19 mouse cellular contexts compared by ENCODE assay signal in genomic region chr2:132518021-132518901, GRCm38 (mm10).
DNase-seq lines count a peak whose midpoint lies in the region; ATAC-seq lines count a peak whose summit lies in the region.
"Had no signal": no experiment of that assay in that cellular context is flagged by ENCODE, and none has a peak within 500 bp of the region (broad histone marks: within the 10 kb centered on the region; RNA-seq: fewer than 3 reads in every experiment).

No protein-coding gene starts in this region.

- H3K4me3 ChIP-seq in heart, embryonic 15.5 days = no peak overlapping the region
- no peak overlapping the region for H3K4me3 ChIP-seq in midbrain, embryonic 11.5 days (ENCODE audit: low read depth, low read length)
- H3K4me3 ChIP-seq in midbrain, embryonic 16.5 days (ENCODE audit: low read depth, low read length) = no peak overlapping the region
- H3K4me3 ChIP-seq in liver, embryonic 12.5 days = no peak overlapping the region
- no peak overlapping the region for H3K4me3 ChIP-seq in stomach, embryonic 14.5 days (ENCODE audit: low read depth, low read length)
- no peak overlapping the region for H3K4me3 ChIP-seq in kidney, embryonic 16.5 days (ENCODE audit: low read length)
- H3K4me3 ChIP-seq: embryonic facial prominence, embryonic 10.5 days; erythroblast, embryonic 14.5 days; gastrocnemius, adult 2 months had no signal

- no peaks in the 10 kb centered on the region for H3K27me3 ChIP-seq in heart, embryonic 15.5 days
- H3K27me3 ChIP-seq in midbrain, embryonic 11.5 days (ENCODE audit: control insufficient read depth, insufficient read depth, low read length) = no peaks in the 10 kb centered on the region
- no peaks in the 10 kb centered on the region for H3K27me3 ChIP-seq in midbrain, embryonic 16.5 days (ENCODE audit: control insufficient read depth, insufficient read depth, low read depth, low read length)
- 0 out of 2 replicates have a peak, but pooled peaks cover 14% of the 10 kb centered on the region for H3K27me3 ChIP-seq in liver, embryonic 12.5 days (replicated peaks)
- no peaks in the 10 kb centered on the region for H3K27me3 ChIP-seq in stomach, embryonic 14.5 days (ENCODE audit: control insufficient read depth, insufficient read depth, low read length)
- H3K27me3 ChIP-seq in kidney, embryonic 16.5 days (ENCODE audit: insufficient read depth, low read length) = no peaks in the 10 kb centered on the region

- peaks cover 7% of the 10 kb centered on the region; the same call in 1 of the 2 replicates for H3K4me1 ChIP-seq in heart, embryonic 15.5 days (replicated peaks)
- no peaks in the 10 kb centered on the region for H3K4me1 ChIP-seq in midbrain, embryonic 11.5 days (ENCODE audit: control insufficient read depth, insufficient read depth, low read length)
- no peaks in the 10 kb centered on the region; the same call in 1 of the 2 replicates for H3K4me1 ChIP-seq in midbrain, embryonic 16.5 days (ENCODE audit: control insufficient read depth, insufficient read depth, low read length)
- peaks cover 25% of the 10 kb centered on the region for H3K4me1 ChIP-seq in liver, embryonic 12.5 days
- no peaks in the 10 kb centered on the region for H3K4me1 ChIP-seq in stomach, embryonic 14.5 days (ENCODE audit: control insufficient read depth, insufficient read depth, low read length)
- H3K4me1 ChIP-seq in kidney, embryonic 16.5 days (ENCODE audit: insufficient read depth, low read length) = no peaks in the 10 kb centered on the region

- DNase-seq in heart, postnatal 10 days = no peak
- peak; percentile 73 for DNase-seq in midbrain, embryonic 11.5 days (ENCODE audit: low spot score, missing footprints)
- DNase-seq: adrenal gland, postnatal 36 days; cerebellum, postnatal 14 days; forebrain, postnatal 0 days; gastrocnemius, adult 2 months; kidney, adult 9 months; lung, adult 18-20 months; right cerebral cortex, postnatal 4 days had no signal

- 38% methylated on average over 18 of the region's 18 CpGs for WGBS in heart, embryonic 15.5 days
- 71% methylated on average over 18 of the region's 18 CpGs for WGBS in midbrain, embryonic 11.5 days
- 64% methylated on average over 18 of the region's 18 CpGs for WGBS in midbrain, embryonic 16.5 days
- 36% methylated on average over 18 of the region's 18 CpGs for WGBS in liver, embryonic 12.5 days (ENCODE audit: insufficient replicate concordance)
- 54% methylated on average over 18 of the region's 18 CpGs for whole genome bisulfite sequencing in stomach, embryonic 14.5 days
- 60% methylated on average over 18 of the region's 18 CpGs for WGBS in kidney, embryonic 16.5 days

- H3K27ac ChIP-seq in heart, embryonic 15.5 days = no peak overlapping the region
- no peak overlapping the region for H3K27ac ChIP-seq in midbrain, embryonic 11.5 days (ENCODE audit: low read depth, low read length)
- H3K27ac ChIP-seq in midbrain, embryonic 16.5 days (ENCODE audit: low read length) = no peak overlapping the region
- no peak overlapping the region for H3K27ac ChIP-seq in liver, embryonic 12.5 days
- no peak overlapping the region for H3K27ac ChIP-seq in stomach, embryonic 14.5 days (ENCODE audit: low read length)
- H3K27ac ChIP-seq in kidney, embryonic 16.5 days (ENCODE audit: low read length) = no peak overlapping the region
- H3K27ac ChIP-seq: embryonic facial prominence, embryonic 10.5 days; gastrocnemius, adult 2 months; macrophage had no signal

- 0 out of 2 replicates have a peak overlapping the region, but pooled peaks have one; percentile 5 for H3K4me2 ChIP-seq in heart, embryonic 15.5 days
- no peak overlapping the region for H3K4me2 ChIP-seq in midbrain, embryonic 11.5 days
- H3K4me2 ChIP-seq in midbrain, embryonic 16.5 days (ENCODE audit: low read length) = no peak overlapping the region
- H3K4me2 ChIP-seq in liver, embryonic 12.5 days = no peak overlapping the region
- no peak overlapping the region for H3K4me2 ChIP-seq in stomach, embryonic 14.5 days (replicated peaks; ENCODE audit: low read depth, low read length)
- H3K4me2 ChIP-seq in kidney, embryonic 16.5 days (replicated peaks; ENCODE audit: low read depth, low read length) = no peak overlapping the region

- no peaks in the 10 kb centered on the region for H3K36me3 ChIP-seq in heart, embryonic 15.5 days
- no peaks in the 10 kb centered on the region for H3K36me3 ChIP-seq in midbrain, embryonic 11.5 days (ENCODE audit: control insufficient read depth, insufficient read depth, low read length)
- H3K36me3 ChIP-seq in midbrain, embryonic 16.5 days (ENCODE audit: control insufficient read depth, insufficient read depth, low read length) = no peaks in the 10 kb centered on the region
- H3K36me3 ChIP-seq in liver, embryonic 12.5 days = no peaks in the 10 kb centered on the region
- no peaks in the 10 kb centered on the region for H3K36me3 ChIP-seq in stomach, embryonic 14.5 days (ENCODE audit: control insufficient read depth, insufficient read depth, low read length)
- no peaks in the 10 kb centered on the region for H3K36me3 ChIP-seq in kidney, embryonic 16.5 days (ENCODE audit: insufficient read depth, low read length)
- H3K36me3 ChIP-seq: embryonic facial prominence, embryonic 10.5 days had no signal

- H3K9me3 ChIP-seq in heart, embryonic 15.5 days (replicated peaks) = no peaks in the 10 kb centered on the region
- no peaks in the 10 kb centered on the region for H3K9me3 ChIP-seq in midbrain, embryonic 11.5 days (ENCODE audit: control insufficient read depth, low read length)
- H3K9me3 ChIP-seq in midbrain, embryonic 16.5 days (replicated peaks; ENCODE audit: control insufficient read depth, low read length, poor library complexity, severe bottlenecking) = no peaks in the 10 kb centered on the region
- H3K9me3 ChIP-seq in liver, embryonic 12.5 days (replicated peaks) = no peaks in the 10 kb centered on the region
- no peaks in the 10 kb centered on the region for H3K9me3 ChIP-seq in stomach, embryonic 14.5 days (ENCODE audit: control insufficient read depth, low read depth, low read length)
- H3K9me3 ChIP-seq in kidney, embryonic 16.5 days (ENCODE audit: low read length) = no peaks in the 10 kb centered on the region
- H3K9me3 ChIP-seq: embryonic facial prominence, embryonic 10.5 days had no signal

- no peak overlapping the region for H3K9ac ChIP-seq in heart, embryonic 15.5 days
- H3K9ac ChIP-seq in midbrain, embryonic 11.5 days (ENCODE audit: low read length) = no peak overlapping the region
- no peak overlapping the region for H3K9ac ChIP-seq in midbrain, embryonic 16.5 days (ENCODE audit: low read depth, low read length)
- H3K9ac ChIP-seq in liver, embryonic 12.5 days = no peak overlapping the region
- H3K9ac ChIP-seq in stomach, embryonic 14.5 days (replicated peaks; ENCODE audit: low read depth, low read length) = no peak overlapping the region
- no peak overlapping the region for H3K9ac ChIP-seq in kidney, embryonic 16.5 days (replicated peaks; ENCODE audit: low read length)
- H3K9ac ChIP-seq: forebrain, postnatal 0 days had no signal

- intact Hi-C loops in heart, postnatal 10 days (cut with DNase I) = loop anchor here (5.0 to 10.0 kb wide), 2 partner anchors 297 to 384 kb away; partner anchors contain the start of genes Mcm8 and Trmt6

- ATAC-seq in heart, embryonic 15.5 days (replicated peaks; ENCODE audit: insufficient number of reproducible peaks, insufficient read depth, low FRiP score, low read depth) = no peak
- ATAC-seq in midbrain, embryonic 11.5 days (ENCODE audit: low FRiP score) = no peak; the same call in 1 of the 2 replicates
- no peak for ATAC-seq in midbrain, embryonic 16.5 days
- ATAC-seq in liver, embryonic 12.5 days = peak; percentile 31
- 0 out of 2 replicates have a peak, but pooled peaks have one; percentile 20 for ATAC-seq in stomach, embryonic 14.5 days (ENCODE audit: insufficient number of reproducible peaks, insufficient read depth, low FRiP score, low read depth)
- ATAC-seq in kidney, embryonic 16.5 days (ENCODE audit: low FRiP score, low TSS enrichment) = no peak
- ATAC-seq: activated CD4-positive, CD25-positive, alpha-beta regulatory T cell, adult 4 months; CD4-positive, CD25-positive, alpha-beta regulatory T cell, adult 4 months; forebrain, postnatal 0 days had no signal

Comparison
In these comparisons a context has a peak if more than half of its experiments do, and no peak if none do; other contexts are left out.
1. ATAC-seq: peak in liver, embryonic 12.5 days (single experiment) and stomach, embryonic 14.5 days (single experiment); none in heart, embryonic 15.5 days (single experiment), midbrain, embryonic 11.5 days (single experiment), midbrain, embryonic 16.5 days (single experiment) and kidney, embryonic 16.5 days (single experiment).